Mouse (Mus musculus) ES-Bruce4 (cell line): ENCODE measurements at regions not wholly inside any gene's neighbourhood (a gene's known extent, or its start where the extent isn't known, plus 50 kb on each side); places are given as distances from the start of the nearest gene placed in this dataset.
"Not testable (repeated sequence)": the region's sequence is repeated elsewhere in the genome, so short reads cannot be mapped to it uniquely, and the experiment has no call there.

Experiments used
- H3K27ac ChIP-seq: 2 replicates; pipeline ENCODE4 v1.5.1; 2012; ENCODE audit warnings: low read length, inconsistent platforms; ENCODE audit not compliant: insufficient read depth
- H3K27me3 ChIP-seq: 2 replicates; pipeline ENCODE4 v1.6.1; 2012; ENCODE audit warnings: mild to moderate bottlenecking, low read length, inconsistent platforms; ENCODE audit not compliant: control insufficient read depth, poor library complexity, insufficient read depth, severe bottlenecking
- H3K36me3 ChIP-seq: 2 replicates; pipeline ENCODE4 v1.6.1; 2012; ENCODE audit warnings: inconsistent platforms, mild to moderate bottlenecking, low read length, moderate library complexity; ENCODE audit not compliant: control insufficient read depth, poor library complexity, insufficient read depth, severe bottlenecking
- H3K4me1 ChIP-seq: one replicate; pipeline ENCODE4 v1.8.1; 2011; ENCODE audit warnings: low read length; ENCODE audit not compliant: control insufficient read depth, insufficient read depth
- H3K4me3 ChIP-seq: 2 replicates; pipeline ENCODE4 v1.5.1; 2011; ENCODE audit warnings: low read depth, mild to moderate bottlenecking, low read length
- H3K9ac ChIP-seq: 2 replicates; pipeline ENCODE4 v1.6.1; 2012; ENCODE audit warnings: low read depth, mild to moderate bottlenecking, inconsistent platforms; ENCODE audit not compliant: poor library complexity, severe bottlenecking
- H3K9me3 ChIP-seq: replicated peaks from 2 replicates; pipeline ENCODE4 v1.6.1; 2012; ENCODE audit warnings: mild to moderate bottlenecking, low read length, inconsistent platforms; ENCODE audit not compliant: control insufficient read depth, poor library complexity, insufficient read depth, severe bottlenecking
- CTCF ChIP-seq: IDR thresholded peaks from one replicate; pipeline ENCODE4 v1.8.1; 2011; ENCODE audit warnings: low read depth, low read length
- EP300 ChIP-seq: IDR thresholded peaks from 2 replicates; pipeline ENCODE4 v1.6.1; 2011; ENCODE audit warnings: low read depth, low read length; ENCODE audit not compliant: insufficient read depth
- POLR2A ChIP-seq: IDR thresholded peaks from one replicate; pipeline ENCODE4 v1.8.1; 2011; ENCODE audit warnings: low read length; ENCODE audit not compliant: insufficient read depth

DNA sequence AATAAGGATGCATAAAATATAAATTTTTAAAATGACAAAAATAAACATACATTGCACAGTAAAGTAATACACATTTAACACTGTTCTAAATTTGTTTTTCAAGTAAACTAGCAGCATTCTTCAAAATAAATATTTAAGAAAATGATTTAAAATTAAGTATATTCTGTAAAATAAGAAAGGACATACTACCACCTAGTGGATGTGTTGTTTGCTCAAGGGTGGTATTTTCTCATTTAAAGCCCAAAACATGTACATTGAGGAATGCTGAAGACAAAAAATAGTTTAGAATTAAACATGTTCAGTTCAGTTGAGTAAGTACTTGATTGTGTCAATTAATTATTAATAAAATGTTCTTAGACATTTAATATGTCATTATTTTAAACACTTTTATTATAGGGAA lies 306.6 kb upstream of the Gm21833 start:
- no peaks in the 10 kb centered on the region for H3K36me3 ChIP-seq
- no peaks in the 10 kb centered on the region for H3K4me1 ChIP-seq
- H3K27ac ChIP-seq, result no peak overlapping the region
- no peak overlapping the region for H3K4me3 ChIP-seq
- TF ChIP-seq CTCF (no peak), EP300 (no peak), POLR2A (no peak)
- no peaks in the 10 kb centered on the region for H3K27me3 ChIP-seq
- H3K9ac ChIP-seq, result no peak overlapping the region
- no peaks in the 10 kb centered on the region for H3K9me3 ChIP-seq

DNA sequence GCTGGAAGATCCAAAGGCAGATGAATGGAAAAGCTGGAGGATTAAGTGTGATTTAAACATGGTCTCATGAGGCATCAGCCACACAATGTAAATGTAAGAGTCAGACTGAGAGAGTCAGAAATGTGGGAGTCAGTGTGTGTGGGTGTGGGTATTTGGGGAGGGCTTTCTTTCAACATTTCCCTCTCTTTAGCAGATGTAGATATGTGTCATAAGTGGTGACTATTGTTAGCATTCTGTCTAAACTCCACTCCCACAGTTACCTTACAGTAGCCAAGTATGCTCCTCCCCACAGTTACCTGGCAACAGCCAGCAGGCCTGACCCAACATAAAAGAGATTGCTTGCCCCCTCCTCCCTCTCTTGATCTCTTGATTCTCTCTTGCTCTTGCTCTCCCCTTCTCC lies 263.8 kb upstream of the Gm21833 start:
- no peak overlapping the region for H3K9ac ChIP-seq
- no peaks in the 10 kb centered on the region for H3K27me3 ChIP-seq
- no peaks in the 10 kb centered on the region for H3K9me3 ChIP-seq
- H3K4me1 ChIP-seq, result no peaks in the 10 kb centered on the region
- no peak overlapping the region for H3K27ac ChIP-seq
- no peak for TF ChIP-seq CTCF
- TF ChIP-seq POLR2A, result no peak
- TF ChIP-seq EP300, result no peak
- no peaks in the 10 kb centered on the region for H3K36me3 ChIP-seq
- H3K4me3 ChIP-seq, result no peak overlapping the region

DNA sequence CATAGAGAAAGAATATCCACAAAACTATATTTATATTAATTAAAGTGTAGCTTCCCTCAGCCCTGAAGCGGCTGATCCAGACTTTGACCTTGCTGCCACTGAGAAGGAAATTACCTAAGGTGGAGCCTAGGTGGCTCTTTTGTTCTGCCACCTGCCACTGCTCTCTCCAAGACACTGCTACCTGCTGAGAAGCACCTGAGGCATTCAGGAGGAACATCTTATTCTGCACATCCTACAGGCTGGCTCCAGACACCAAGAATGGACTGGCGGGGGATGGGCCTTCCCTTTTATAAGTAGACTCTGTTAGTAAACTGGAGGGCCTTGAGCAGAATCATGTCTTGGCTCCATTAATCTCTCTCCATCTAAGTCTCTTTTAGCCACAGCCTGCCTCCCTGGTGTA lies 231.7 kb upstream of the Gm21833 start:
- not testable (repeated sequence) for H3K4me3 ChIP-seq, H3K4me1 ChIP-seq, H3K27me3 ChIP-seq, H3K36me3 ChIP-seq, H3K9ac ChIP-seq, H3K27ac ChIP-seq
- TF ChIP-seq EP300, result peak; percentile 97
- 0 out of 2 replicates have a peak, but pooled peaks cover 14% of the 10 kb centered on the region for H3K9me3 ChIP-seq

DNA sequence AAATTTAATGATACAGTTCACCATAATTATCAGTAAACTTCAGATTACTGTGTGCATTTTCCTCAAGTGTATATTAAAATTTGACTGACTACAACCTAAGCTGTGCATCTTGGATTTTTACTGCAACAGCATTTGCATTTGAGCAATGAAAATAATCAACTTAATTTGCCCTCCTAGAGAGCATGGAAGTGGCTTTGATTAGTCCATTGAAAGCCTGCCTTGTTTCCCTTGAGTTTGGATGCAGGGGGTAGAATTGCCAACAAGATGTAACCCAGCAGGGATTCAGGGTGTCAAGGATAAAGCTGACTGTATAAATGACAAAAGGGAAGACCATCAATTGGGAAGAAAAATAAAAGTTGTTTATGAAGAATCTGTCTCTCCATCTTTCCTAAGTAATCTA lies 226.1 kb upstream of the Gm21833 start:
- Histone ChIP-seq H3K9me3 (0 out of 2 replicates have a peak, but pooled peaks cover 6% of the 10 kb centered on the region), H3K9ac (no peak overlapping the region), H3K27ac (no peak overlapping the region), H3K4me1 (no peaks in the 10 kb centered on the region), H3K4me3 (no peak overlapping the region), H3K27me3 (no peaks in the 10 kb centered on the region), H3K36me3 (no peaks in the 10 kb centered on the region)
- TF ChIP-seq CTCF, result no peak
- no peak for TF ChIP-seq EP300
- no peak for TF ChIP-seq POLR2A
